19 mouse cellular contexts compared by ENCODE assay signal in the genomic region with DNA sequence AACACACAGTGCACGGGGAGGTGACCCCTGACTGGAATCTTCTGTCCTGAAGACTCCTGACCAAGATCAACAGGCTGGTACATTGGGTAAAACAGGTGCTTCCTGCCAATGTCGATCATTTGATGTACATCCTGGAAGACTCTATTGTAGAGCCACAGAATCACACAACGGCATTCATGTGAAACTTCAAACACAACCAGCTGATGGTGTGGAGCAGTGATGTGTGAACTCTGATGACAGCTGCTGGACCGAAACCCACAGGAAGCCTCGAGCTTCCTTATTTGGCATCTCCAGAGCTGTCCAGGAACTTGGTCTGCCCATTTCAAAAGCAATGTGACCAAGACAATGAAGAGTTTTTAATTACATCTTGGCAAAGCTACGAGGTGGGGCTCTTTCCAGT.
DNase-seq lines count a peak whose midpoint lies in the region; ATAC-seq and TF ChIP-seq lines count a peak whose summit lies in the region.
"Had no signal": no experiment of that assay in that cellular context is flagged by ENCODE, and none has a peak within 500 bp of the region (broad histone marks: within the 10 kb centered on the region; RNA-seq: fewer than 3 reads in every experiment).

No protein-coding gene starts in this region.

- H3K9ac ChIP-seq in kidney, postnatal 0 days (ENCODE audit: low read depth, low read length): no peak overlapping the region
- H3K9ac ChIP-seq in kidney, embryonic 16.5 days (replicated peaks; ENCODE audit: low read length): no peak overlapping the region
- H3K9ac ChIP-seq: embryonic facial prominence, embryonic 12.5 days; hindbrain, embryonic 14.5 days; limb, embryonic 13.5 days; liver, embryonic 15.5 days had no signal

- no peak overlapping the region for H3K27ac ChIP-seq in kidney, postnatal 0 days
- no peak overlapping the region for H3K27ac ChIP-seq in kidney, embryonic 16.5 days (ENCODE audit: low read length)
- H3K27ac ChIP-seq: embryonic facial prominence, embryonic 12.5 days; heart, embryonic 10.5 days; hindbrain, embryonic 14.5 days; limb, embryonic 13.5 days; liver, embryonic 15.5 days had no signal

- no peak for DNase-seq in kidney, postnatal 0 days (ENCODE audit: low spot score)
- peak; percentile 2 for DNase-seq in thymus, postnatal 0 days (ENCODE audit: low spot score)
- no peak for DNase-seq in thymus, postnatal 25 days
- DNase-seq in lung, postnatal 10 days: peak; percentile 23
- no peak for DNase-seq in adipocyte (ENCODE audit: low spot score)
- no peak for DNase-seq in cerebellum, adult 9-11 months
- DNase-seq: adrenal gland, adult 8-10 months; cerebellum, adult 11-12 months; gastrocnemius, postnatal 25 days; heart, postnatal 10 days had no signal

- no peak overlapping the region for H3K4me2 ChIP-seq in kidney, postnatal 0 days (ENCODE audit: low read length)
- H3K4me2 ChIP-seq in kidney, embryonic 16.5 days (replicated peaks; ENCODE audit: low read depth, low read length): no peak overlapping the region
- H3K4me2 ChIP-seq: embryonic facial prominence, embryonic 12.5 days; hindbrain, embryonic 14.5 days; limb, embryonic 13.5 days; liver, embryonic 15.5 days had no signal

- ATAC-seq in kidney, postnatal 0 days (replicated peaks; ENCODE audit: low FRiP score, low read depth): 0 out of 2 replicates have a peak, but pooled peaks have one; percentile 43
- ATAC-seq in kidney, embryonic 16.5 days (ENCODE audit: low FRiP score, low TSS enrichment): no peak
- ATAC-seq: intestine, embryonic 16.5 days; midbrain, embryonic 16.5 days had no signal

- H3K4me1 ChIP-seq in kidney, postnatal 0 days (replicated peaks; ENCODE audit: insufficient read depth, low read length): no peaks in the 10 kb centered on the region
- no peaks in the 10 kb centered on the region for H3K4me1 ChIP-seq in kidney, embryonic 16.5 days (ENCODE audit: insufficient read depth, low read length)
- H3K4me1 ChIP-seq: embryonic facial prominence, embryonic 12.5 days; heart, embryonic 10.5 days; limb, embryonic 13.5 days; liver, embryonic 15.5 days had no signal

- no peaks in the 10 kb centered on the region for H3K27me3 ChIP-seq in kidney, postnatal 0 days (ENCODE audit: insufficient read depth, low read length)
- H3K27me3 ChIP-seq in kidney, embryonic 16.5 days (ENCODE audit: insufficient read depth, low read length): no peaks in the 10 kb centered on the region
- H3K27me3 ChIP-seq: embryonic facial prominence, embryonic 12.5 days; limb, embryonic 13.5 days; liver, embryonic 15.5 days had no signal

- WGBS in kidney, postnatal 0 days: 56% methylated on average over 6 of the region's 6 CpGs
- 51% methylated on average over 6 of the region's 6 CpGs for WGBS in kidney, embryonic 16.5 days

- H3K4me3 ChIP-seq in kidney, postnatal 0 days (replicated peaks; ENCODE audit: low read depth, low read length): no peak overlapping the region
- H3K4me3 ChIP-seq in kidney, embryonic 16.5 days (ENCODE audit: low read length): no peak overlapping the region
- H3K4me3 ChIP-seq: embryonic facial prominence, embryonic 12.5 days; heart, embryonic 10.5 days; limb, embryonic 13.5 days; liver, embryonic 15.5 days had no signal

- no peaks in the 10 kb centered on the region for H3K36me3 ChIP-seq in kidney, postnatal 0 days (ENCODE audit: insufficient read depth, low read length)
- H3K36me3 ChIP-seq in kidney, embryonic 16.5 days (ENCODE audit: insufficient read depth, low read length): no peaks in the 10 kb centered on the region
- H3K36me3 ChIP-seq: embryonic facial prominence, embryonic 12.5 days; G1E; heart, embryonic 10.5 days; limb, embryonic 13.5 days; liver, embryonic 15.5 days had no signal

- no peaks in the 10 kb centered on the region for H3K9me3 ChIP-seq in kidney, postnatal 0 days (replicated peaks; ENCODE audit: low read length)
- no peaks in the 10 kb centered on the region for H3K9me3 ChIP-seq in kidney, embryonic 16.5 days (ENCODE audit: low read length)
- H3K9me3 ChIP-seq: embryonic facial prominence, embryonic 12.5 days; G1E; heart, embryonic 10.5 days; limb, embryonic 13.5 days; liver, embryonic 15.5 days had no signal

- no peak for TF ChIP-seq CTCF in kidney, postnatal 0 days (IDR thresholded peaks at IDR 0.05; ENCODE audit: low read depth)

Comparison
In these comparisons a context has a peak if more than half of its experiments do, and no peak if none do; other contexts are left out.
1. DNase-seq: peak in thymus, postnatal 0 days (single experiment) and lung, postnatal 10 days (single experiment); none in kidney, postnatal 0 days (single experiment), thymus, postnatal 25 days (single experiment), adipocyte (single experiment) and cerebellum, adult 9-11 months (single experiment).